Mouse (Mus musculus): ENCODE results near the gene Uimc1. TPM values are rescaled to one million over a fixed set of nuclear protein-coding genes. Genes with fewer than 3 reads are reported as not detected.

The Uimc1 gene
- polyA plus RNA-seq (2015; fragmentation: Illumina TruSeq; extraction: RNeasy Lipid Tissue Mini Kit (QIAGEN cat#74804); ENCODE audit: insufficient read depth, low replicate concordance), result 92.1 TPM

GRCm38 (mm10) chr13:55099726-55100478 is at the start of gene Uimc1:
Gene Uimc1, minus strand, starts transcription at chr13:55100300.

GRCm38 (mm10) chr13:55133448-55133847 is 33.3 kb upstream of the Uimc1 start, which contains the start of gene Gm17617:
Gene Gm17617, minus strand, starts transcription at chr13:55133548.

GRCm38 (mm10) chr13:55105045-55105952 is 5.2 kb upstream of the Uimc1 start, which contains the start of gene Zfp346:
Gene Zfp346, plus strand, starts transcription at chr13:55105311.

GRCm38 (mm10) chr13:55021194-55021779 is 78.8 kb downstream of the Uimc1 start, which contains the start of gene Hk3:
Gene Hk3, minus strand, starts transcription at chr13:55021385.

Other genes starting within 250 kb of the Uimc1 start
- gene Unc5a, start 150.9 kb downstream of the Uimc1 start, polyA plus RNA-seq (2015; fragmentation: Illumina TruSeq; extraction: RNeasy Lipid Tissue Mini Kit (QIAGEN cat#74804); ENCODE audit: insufficient read depth, low replicate concordance), result 0.65 TPM
- 6.1 TPM for gene Hk3, start 78.9 kb downstream of the Uimc1 start, polyA plus RNA-seq (2015; fragmentation: Illumina TruSeq; extraction: RNeasy Lipid Tissue Mini Kit (QIAGEN cat#74804); ENCODE audit: insufficient read depth, low replicate concordance)
- gene Zfp346, start 5.0 kb upstream of the Uimc1 start, polyA plus RNA-seq (2015; fragmentation: Illumina TruSeq; extraction: RNeasy Lipid Tissue Mini Kit (QIAGEN cat#74804); ENCODE audit: insufficient read depth, low replicate concordance), result 39.9 TPM
- not detected for gene Gm17617, start 33.2 kb upstream of the Uimc1 start, polyA plus RNA-seq (2015; fragmentation: Illumina TruSeq; extraction: RNeasy Lipid Tissue Mini Kit (QIAGEN cat#74804); ENCODE audit: insufficient read depth, low replicate concordance)
- gene Fgfr4, start 52.3 kb upstream of the Uimc1 start, polyA plus RNA-seq (2015; fragmentation: Illumina TruSeq; extraction: RNeasy Lipid Tissue Mini Kit (QIAGEN cat#74804); ENCODE audit: insufficient read depth, low replicate concordance), result 1.5 TPM
- 106 TPM for gene Nsd1, start 109.5 kb upstream of the Uimc1 start, polyA plus RNA-seq (2015; fragmentation: Illumina TruSeq; extraction: RNeasy Lipid Tissue Mini Kit (QIAGEN cat#74804); ENCODE audit: insufficient read depth, low replicate concordance)
- gene Prelid1, start 220.2 kb upstream of the Uimc1 start, polyA plus RNA-seq (2015; fragmentation: Illumina TruSeq; extraction: RNeasy Lipid Tissue Mini Kit (QIAGEN cat#74804); ENCODE audit: insufficient read depth, low replicate concordance), result 61.8 TPM
- 61.8 TPM for gene Rab24, start 221.6 kb upstream of the Uimc1 start, polyA plus RNA-seq (2015; fragmentation: Illumina TruSeq; extraction: RNeasy Lipid Tissue Mini Kit (QIAGEN cat#74804); ENCODE audit: insufficient read depth, low replicate concordance)
- gene Mxd3, start 229.5 kb upstream of the Uimc1 start, polyA plus RNA-seq (2015; fragmentation: Illumina TruSeq; extraction: RNeasy Lipid Tissue Mini Kit (QIAGEN cat#74804); ENCODE audit: insufficient read depth, low replicate concordance), result 2.1 TPM

Data from spleen, adult 10 weeks (tissue).